In genomic region chr7:110881746-110882333, GRCm38 (mm10) we compare ENCODE assay signal across 18 mouse cellular contexts. TPM values are rescaled to one million over a fixed set of nuclear protein-coding genes. Genes with fewer than 3 reads are reported as not detected.
DNase-seq lines count a peak whose midpoint lies in the region; ATAC-seq and TF ChIP-seq lines count a peak whose summit lies in the region.
"Had no signal": no experiment of that assay in that cellular context is flagged by ENCODE, and none has a peak within 500 bp of the region (broad histone marks: within the 10 kb centered on the region; RNA-seq: fewer than 3 reads in every experiment).

No protein-coding gene starts in this region.

- DNase-seq in kidney, adult 11 months = peak; percentile 59
- peak; percentile 33 for DNase-seq in Muller cell, postnatal 12 days (ENCODE audit: inconsistent ontology term)
- no peak for DNase-seq in liver, embryonic 14.5 days (ENCODE audit: low read depth in 3 of 3, low spot score in 3 of 3)
- DNase-seq in spleen, adult 12 weeks (ENCODE audit: low spot score) = no peak
- DNase-seq: cerebellum, postnatal 10 days; retina, postnatal 1 day; thymus, postnatal 4 days had no signal

- no peaks in the 10 kb centered on the region for H3K9me3 ChIP-seq in kidney, embryonic 15.5 days (replicated peaks)
- no peaks in the 10 kb centered on the region for H3K9me3 ChIP-seq in intestine, embryonic 16.5 days (ENCODE audit: control insufficient read depth, low read length)
- H3K9me3 ChIP-seq in liver, embryonic 14.5 days (ENCODE audit: control insufficient read depth, low read length) = no peaks in the 10 kb centered on the region
- H3K9me3 ChIP-seq: forebrain, embryonic 15.5 days; hindbrain, embryonic 15.5 days; limb, embryonic 12.5 days; neural tube, embryonic 13.5 days had no signal

- 0 out of 2 replicates have a peak, but pooled peaks cover 6% of the 10 kb centered on the region for H3K36me3 ChIP-seq in kidney, embryonic 15.5 days
- no peaks in the 10 kb centered on the region for H3K36me3 ChIP-seq in intestine, embryonic 16.5 days (ENCODE audit: control insufficient read depth, insufficient read depth, low read length)
- H3K36me3 ChIP-seq in liver, embryonic 14.5 days (replicated peaks; ENCODE audit: control insufficient read depth, insufficient read depth, low read depth) = no peaks in the 10 kb centered on the region
- H3K36me3 ChIP-seq: forebrain, embryonic 15.5 days; hindbrain, embryonic 15.5 days; limb, embryonic 12.5 days; neural tube, embryonic 13.5 days had no signal

- H3K27ac ChIP-seq in kidney, embryonic 15.5 days = no peak overlapping the region
- H3K27ac ChIP-seq in intestine, embryonic 16.5 days (ENCODE audit: low read length) = peak overlapping the region; percentile 35
- H3K27ac ChIP-seq in liver, embryonic 14.5 days = peak overlapping the region; percentile 20; the same call in 1 of the 2 replicates
- H3K27ac ChIP-seq: forebrain, embryonic 15.5 days; hindbrain, embryonic 15.5 days; limb, embryonic 12.5 days; neural tube, embryonic 13.5 days had no signal

- 64% methylated on average over 2 of the region's 2 CpGs for WGBS in kidney, embryonic 15.5 days
- 54% methylated on average over 2 of the region's 2 CpGs for WGBS in intestine, embryonic 16.5 days
- WGBS in liver, embryonic 14.5 days (ENCODE audit: insufficient replicate concordance) = 47% methylated on average over 2 of the region's 2 CpGs

- ATAC-seq in kidney, embryonic 15.5 days (replicated peaks; ENCODE audit: low FRiP score) = no peak
- peak; percentile 87 for ATAC-seq in intestine, embryonic 16.5 days
- no peak for ATAC-seq in liver, embryonic 14.5 days (ENCODE audit: insufficient read depth)
- ATAC-seq in megakaryocyte, adult 5-6 weeks (ENCODE audit: poor library complexity, severe bottlenecking) = no peak
- ATAC-seq: forebrain, embryonic 15.5 days; lung, postnatal 0 days had no signal

- no peaks in the 10 kb centered on the region for H3K27me3 ChIP-seq in kidney, embryonic 15.5 days
- H3K27me3 ChIP-seq in intestine, embryonic 16.5 days (replicated peaks; ENCODE audit: control insufficient read depth, insufficient read depth, low read length) = no peaks in the 10 kb centered on the region
- no peaks in the 10 kb centered on the region for H3K27me3 ChIP-seq in liver, embryonic 14.5 days (ENCODE audit: control insufficient read depth, insufficient read depth, low read length)
- H3K27me3 ChIP-seq: forebrain, embryonic 15.5 days; hindbrain, embryonic 15.5 days; limb, embryonic 12.5 days; neural tube, embryonic 13.5 days had no signal

- no peak overlapping the region for H3K4me2 ChIP-seq in kidney, embryonic 15.5 days
- H3K4me2 ChIP-seq in intestine, embryonic 16.5 days (ENCODE audit: low read depth, low read length) = no peak overlapping the region
- H3K4me2 ChIP-seq in liver, embryonic 14.5 days (ENCODE audit: low read depth) = no peak overlapping the region
- H3K4me2 ChIP-seq: forebrain, embryonic 15.5 days; hindbrain, embryonic 15.5 days; limb, embryonic 12.5 days; neural tube, embryonic 13.5 days had no signal

- no peak for TF ChIP-seq CTCF in liver, embryonic 14.5 days (IDR thresholded peaks at IDR 0.05; ENCODE audit: low read depth)

- H3K4me1 ChIP-seq in kidney, embryonic 15.5 days = no peaks in the 10 kb centered on the region
- no peaks in the 10 kb centered on the region; the same call in 1 of the 2 replicates for H3K4me1 ChIP-seq in intestine, embryonic 16.5 days (ENCODE audit: control insufficient read depth, insufficient read depth, low read length)
- peaks cover 3 to 31% of the 10 kb centered on the region in 2 experiments; a peak in 3 of 4 replicates for H3K4me1 ChIP-seq in liver, embryonic 14.5 days (replicated peaks; ENCODE audit: control insufficient read depth in 2 of 2, insufficient read depth in 2 of 2, low read length in 1 of 2)
- H3K4me1 ChIP-seq: forebrain, embryonic 15.5 days; hindbrain, embryonic 15.5 days; limb, embryonic 12.5 days; neural tube, embryonic 13.5 days had no signal

- H3K9ac ChIP-seq in kidney, embryonic 15.5 days = no peak overlapping the region
- H3K9ac ChIP-seq in intestine, embryonic 16.5 days (ENCODE audit: low read depth, low read length) = no peak overlapping the region
- H3K9ac ChIP-seq in liver, embryonic 14.5 days (replicated peaks) = no peak overlapping the region
- H3K9ac ChIP-seq: forebrain, embryonic 15.5 days; hindbrain, embryonic 15.5 days; limb, embryonic 12.5 days; neural tube, embryonic 13.5 days had no signal

- H3K4me3 ChIP-seq in kidney, embryonic 15.5 days (replicated peaks) = no peak overlapping the region
- H3K4me3 ChIP-seq in intestine, embryonic 16.5 days (ENCODE audit: low read length) = no peak overlapping the region
- H3K4me3 ChIP-seq in liver, embryonic 14.5 days (ENCODE audit: insufficient read depth in 1 of 2, low read depth in 2 of 2, low read length in 2 of 2) = no peak overlapping the region
- H3K4me3 ChIP-seq: forebrain, embryonic 15.5 days; hindbrain, embryonic 15.5 days; limb, embryonic 12.5 days; neural tube, embryonic 13.5 days had no signal

- TF ChIP-seq EP300 in liver, embryonic 14.5 days (IDR thresholded peaks at IDR 0.05; ENCODE audit: low read depth) = no peak

RNA-seq across cellular contexts. Expression of gene Lyve1, which starts 18.8 kb away (rescaled TPM):
- polyA plus RNA-seq in kidney, embryonic 15.5 days (2015; fragmentation: Nextera tagmentation; extraction: Ambion mirVana) = 6.5 and 9.1 TPM in 2 replicates
- 13.8 and 15.1 TPM in 2 replicates for polyA plus RNA-seq in intestine, embryonic 16.5 days (2015; fragmentation: Nextera tagmentation; extraction: Ambion mirVana)
- polyA plus RNA-seq in liver, embryonic 14.5 days (2012; rRNA removed) = 18.3 and 24.6 TPM in 2 replicates
- 22.2 and 22.7 TPM in 2 replicates for polyA plus RNA-seq in liver, embryonic 14.5 days (2014; fragmentation: Nextera tagmentation; extraction: Ambion mirVana)
- 1.1 and 1.2 TPM in 2 replicates for total RNA-seq in megakaryocyte, adult 5-6 weeks (2015)
- total RNA-seq in megakaryocyte, adult 5-6 weeks (2017) = 0.92 and 0.98 TPM in 2 replicates
- total RNA-seq: ES-E14; megakaryocyte-erythroid progenitor cell, adult 5-6 weeks; monocyte, adult 5-6 weeks had no signal

RNA-seq across cellular contexts. Expression of gene Rnf141, which starts 37.6 kb away (rescaled TPM):
- 30.2 and 30.8 TPM in 2 replicates for polyA plus RNA-seq in kidney, embryonic 15.5 days (2015; fragmentation: Nextera tagmentation; extraction: Ambion mirVana)
- polyA plus RNA-seq in intestine, embryonic 16.5 days (2015; fragmentation: Nextera tagmentation; extraction: Ambion mirVana) = 37.5 and 39.0 TPM in 2 replicates
- 11.8 and 17.4 TPM in 2 replicates for polyA plus RNA-seq in liver, embryonic 14.5 days (2012; rRNA removed)
- 25.4 and 25.9 TPM in 2 replicates for polyA plus RNA-seq in liver, embryonic 14.5 days (2014; fragmentation: Nextera tagmentation; extraction: Ambion mirVana)
- total RNA-seq in megakaryocyte, adult 5-6 weeks (2015) = 31.6 and 36.3 TPM in 2 replicates
- total RNA-seq in megakaryocyte, adult 5-6 weeks (2017) = 28.7 and 39.0 TPM in 2 replicates

Comparison
In these comparisons a context has a peak if more than half of its experiments do, and no peak if none do; other contexts are left out.
1. DNase-seq: peak in kidney, adult 11 months (single experiment) and Muller cell, postnatal 12 days (single experiment); none in liver, embryonic 14.5 days (0 of 3) and spleen, adult 12 weeks (single experiment).